ENCODE assay signal across 28 mouse cellular contexts in the genomic region with DNA sequence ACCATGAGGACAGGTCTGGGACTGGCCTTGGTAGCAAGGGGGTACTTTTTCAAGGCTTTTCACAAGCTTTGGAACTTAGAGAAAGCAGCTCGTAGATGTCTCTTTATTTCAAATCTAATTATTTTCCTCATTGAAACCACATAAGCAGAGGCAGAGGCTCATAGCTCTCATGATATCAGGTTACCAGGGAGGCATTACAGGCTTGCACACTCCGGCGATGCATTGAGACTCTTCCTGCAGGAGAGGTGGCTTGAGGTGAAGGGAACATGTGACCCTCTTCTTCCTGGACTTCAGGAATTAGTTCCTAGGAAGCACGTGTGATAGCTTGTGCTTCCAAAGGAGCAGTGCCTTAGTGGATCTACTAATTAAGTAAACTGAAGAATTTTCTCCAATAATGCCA.
"Had no signal": no experiment of that assay in that cellular context is flagged by ENCODE, and none has a peak within 500 bp of the region (broad histone marks: within the 10 kb centered on the region; RNA-seq: fewer than 3 reads in every experiment).

No protein-coding gene starts in this region.

- H3K27ac ChIP-seq: gastrocnemius, adult 2 months; heart, embryonic 10.5 days; hindbrain, embryonic 10.5 days; hindbrain, embryonic 12.5 days; hindbrain, embryonic 14.5 days; intestine, embryonic 15.5 days; layer of hippocampus, adult 2 months; left cerebral cortex, adult 2 months; limb, embryonic 10.5 days; limb, embryonic 12.5 days; liver, embryonic 13.5 days; liver, embryonic 15.5 days had no signal

- DNase-seq: gastrocnemius, adult 2 months; gastrocnemius, postnatal 10 days; gastrocnemius, postnatal 25 days; heart, adult 18-20 months; heart, postnatal 10 days; heart, postnatal 4 days; kidney, adult 2 months; kidney, postnatal 14 days; kidney, postnatal 4 days; liver; liver, embryonic 13.5 days; liver, postnatal 0 days; lung, adult 2 months had no signal

- H3K36me3 ChIP-seq: heart, embryonic 10.5 days; heart, embryonic 12.5 days; hindbrain, embryonic 10.5 days; hindbrain, embryonic 12.5 days; intestine, embryonic 15.5 days; limb, embryonic 10.5 days; limb, embryonic 12.5 days; liver, embryonic 13.5 days; liver, embryonic 15.5 days had no signal

- H3K4me2 ChIP-seq: heart, embryonic 12.5 days; hindbrain, embryonic 12.5 days; hindbrain, embryonic 14.5 days; intestine, embryonic 15.5 days; limb, embryonic 12.5 days; liver, embryonic 11.5 days; liver, embryonic 13.5 days; liver, embryonic 15.5 days had no signal

- H3K27me3 ChIP-seq: heart, embryonic 12.5 days; hindbrain, embryonic 12.5 days; intestine, embryonic 15.5 days; limb, embryonic 12.5 days; liver, embryonic 13.5 days; liver, embryonic 15.5 days had no signal

- H3K4me1 ChIP-seq: heart, embryonic 10.5 days; heart, embryonic 12.5 days; hindbrain, embryonic 10.5 days; hindbrain, embryonic 12.5 days; intestine, embryonic 15.5 days; limb, embryonic 10.5 days; limb, embryonic 12.5 days; liver, embryonic 13.5 days; liver, embryonic 15.5 days had no signal

- H3K9me3 ChIP-seq: heart, embryonic 10.5 days; heart, embryonic 12.5 days; hindbrain, embryonic 10.5 days; hindbrain, embryonic 12.5 days; intestine, embryonic 15.5 days; limb, embryonic 10.5 days; limb, embryonic 12.5 days; liver, embryonic 13.5 days; liver, embryonic 15.5 days had no signal

- ATAC-seq: hindbrain, embryonic 16.5 days; inflammation-experienced regulatory T-cells, adult 6 months; intestine, embryonic 15.5 days; intestine, postnatal 0 days; liver, postnatal 0 days had no signal

- H3K4me3 ChIP-seq: gastrocnemius, adult 2 months; heart, embryonic 10.5 days; heart, embryonic 12.5 days; hindbrain, embryonic 10.5 days; hindbrain, embryonic 12.5 days; intestine, embryonic 15.5 days; layer of hippocampus, adult 2 months; left cerebral cortex, adult 2 months; limb, embryonic 10.5 days; limb, embryonic 12.5 days; liver, embryonic 13.5 days; liver, embryonic 15.5 days had no signal

- H3K9ac ChIP-seq: heart, embryonic 12.5 days; hindbrain, embryonic 12.5 days; hindbrain, embryonic 14.5 days; intestine, embryonic 15.5 days; limb, embryonic 12.5 days; liver, embryonic 13.5 days; liver, embryonic 15.5 days; liver, postnatal 0 days had no signal
